Mouse (Mus musculus) thymus, postnatal 0 days (tissue): ENCODE measurements around the gene Msantd2. TPM values are rescaled to one million over a fixed set of nuclear protein-coding genes. Genes with fewer than 3 reads are reported as not detected.

Experiments
- DNase-seq: peaks from one replicate; pipeline ENCODE4 v3.0.0-alpha.2; 2015; ENCODE audit warnings: low spot score
- polyA plus RNA-seq: library from polyadenylated mRNA; unstranded; fragments of >200 nt; fragmentation: Nextera tagmentation; extraction: Ambion mirVana; gene quantifications from 2 replicates; pipeline ENCODE4 v1.2.1, GENCODE M21; 2015

The Msantd2 gene
- polyA plus RNA-seq, 1 experiment from 2014 or later, result 16.7 TPM

DNA sequence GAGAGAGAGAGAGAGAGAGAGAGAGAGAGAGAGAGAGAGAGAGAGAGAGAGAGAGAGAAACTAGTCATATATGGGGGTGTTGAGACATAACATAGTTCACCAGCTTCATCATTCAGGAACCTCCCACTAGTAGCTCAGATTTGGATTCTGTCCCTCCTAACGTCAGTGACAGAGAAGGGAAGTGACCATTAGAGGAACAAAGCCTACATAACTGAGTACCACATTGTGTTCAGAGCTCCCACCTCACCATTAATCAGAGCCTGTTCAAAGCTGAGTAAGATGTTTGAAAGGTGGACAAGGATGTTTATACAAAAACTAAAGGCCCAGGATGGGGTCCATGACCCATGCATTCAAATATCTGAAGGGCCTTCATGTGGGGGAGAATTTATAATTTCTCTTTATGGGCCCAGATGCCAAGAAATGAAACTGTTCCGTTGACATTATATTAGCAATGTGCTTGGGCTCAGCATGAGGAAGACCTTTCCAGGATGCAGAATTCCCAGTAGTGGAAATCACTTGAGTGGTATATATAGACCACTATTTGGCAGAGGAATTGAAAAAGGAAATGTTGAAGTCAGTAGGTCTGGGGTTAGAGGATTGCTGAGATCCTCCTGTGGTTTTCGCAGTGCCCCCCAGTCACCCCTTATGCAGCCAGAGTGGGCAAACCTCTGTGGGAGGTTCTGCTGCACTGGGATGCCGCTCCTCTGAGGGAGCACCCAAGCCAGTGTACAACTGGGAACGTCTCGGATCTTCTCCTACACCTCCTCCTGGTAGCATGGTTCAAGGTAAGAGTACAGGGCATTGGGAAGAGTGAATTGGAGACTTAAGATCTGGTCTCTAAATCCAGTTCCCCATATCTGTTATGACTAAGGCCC lies 51.8 kb downstream of the Msantd2 start:
- DNase-seq, result no peak

DNA sequence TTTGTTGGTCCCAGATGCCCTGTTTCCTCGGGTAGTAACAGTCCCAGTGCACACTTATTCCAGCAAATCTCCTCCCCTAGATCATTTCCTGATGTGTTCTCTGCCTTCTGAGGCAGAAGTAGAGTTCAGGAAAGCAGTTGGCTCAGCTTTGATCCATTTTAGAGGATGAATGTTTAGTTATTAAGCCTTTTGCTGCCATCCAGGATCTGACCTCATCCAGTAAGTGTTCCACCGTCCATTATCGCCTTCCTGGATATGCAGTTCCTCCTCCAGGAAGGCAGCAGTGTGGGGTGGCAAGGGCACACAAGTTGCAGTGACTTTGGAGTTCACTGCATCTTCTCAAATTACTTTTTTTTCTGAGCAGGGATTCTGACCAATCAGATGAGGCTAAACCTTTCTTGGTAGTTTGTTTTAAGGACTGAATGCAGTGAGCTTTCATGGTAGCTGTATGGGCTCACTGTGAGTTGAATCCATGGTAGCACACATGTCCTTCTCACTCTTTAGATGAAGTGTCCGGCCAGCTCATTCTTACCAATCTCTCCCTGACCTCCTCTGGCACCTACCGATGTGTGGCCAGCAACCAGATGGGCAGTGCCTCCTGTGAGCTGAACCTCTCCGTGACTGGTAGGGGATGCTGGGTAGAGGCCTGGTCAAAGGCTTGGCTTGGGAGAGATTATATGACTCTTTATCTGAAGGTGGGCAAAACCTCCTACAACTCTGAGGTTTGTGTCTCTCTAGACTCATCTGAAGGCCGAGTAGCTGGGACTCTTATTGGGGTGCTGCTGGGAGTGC lies 52.9 kb downstream of the Msantd2 start:
- DNase-seq, result no peak

DNA sequence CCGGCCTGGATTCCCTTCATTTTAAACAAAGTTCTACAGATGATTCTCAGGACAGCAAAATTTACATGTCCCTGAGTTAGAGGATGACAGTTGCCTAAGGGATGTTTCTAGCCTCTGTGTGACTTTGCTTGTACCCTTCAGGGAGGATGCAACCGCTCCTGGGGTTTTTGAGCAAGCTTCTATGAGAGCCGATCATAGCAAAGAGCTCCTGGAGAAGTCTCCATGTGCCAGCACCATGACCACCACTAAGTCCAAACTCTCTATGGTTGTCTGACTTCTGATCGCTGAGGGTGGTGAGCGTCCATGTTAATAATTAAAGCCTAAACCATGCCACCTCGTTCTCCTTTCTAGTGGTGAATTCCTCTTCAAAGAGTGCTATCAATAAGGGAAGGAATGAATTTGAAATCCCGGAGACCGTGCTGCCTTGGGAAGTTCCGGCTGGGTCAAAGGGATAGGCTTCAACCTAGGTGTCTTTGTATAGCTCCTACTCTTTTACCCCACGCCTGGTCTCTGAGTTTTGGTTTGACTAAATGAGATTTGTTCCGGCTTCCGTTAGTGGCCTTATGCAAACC lies 54.8 kb downstream of the Msantd2 start:
- no peak for DNase-seq

DNA sequence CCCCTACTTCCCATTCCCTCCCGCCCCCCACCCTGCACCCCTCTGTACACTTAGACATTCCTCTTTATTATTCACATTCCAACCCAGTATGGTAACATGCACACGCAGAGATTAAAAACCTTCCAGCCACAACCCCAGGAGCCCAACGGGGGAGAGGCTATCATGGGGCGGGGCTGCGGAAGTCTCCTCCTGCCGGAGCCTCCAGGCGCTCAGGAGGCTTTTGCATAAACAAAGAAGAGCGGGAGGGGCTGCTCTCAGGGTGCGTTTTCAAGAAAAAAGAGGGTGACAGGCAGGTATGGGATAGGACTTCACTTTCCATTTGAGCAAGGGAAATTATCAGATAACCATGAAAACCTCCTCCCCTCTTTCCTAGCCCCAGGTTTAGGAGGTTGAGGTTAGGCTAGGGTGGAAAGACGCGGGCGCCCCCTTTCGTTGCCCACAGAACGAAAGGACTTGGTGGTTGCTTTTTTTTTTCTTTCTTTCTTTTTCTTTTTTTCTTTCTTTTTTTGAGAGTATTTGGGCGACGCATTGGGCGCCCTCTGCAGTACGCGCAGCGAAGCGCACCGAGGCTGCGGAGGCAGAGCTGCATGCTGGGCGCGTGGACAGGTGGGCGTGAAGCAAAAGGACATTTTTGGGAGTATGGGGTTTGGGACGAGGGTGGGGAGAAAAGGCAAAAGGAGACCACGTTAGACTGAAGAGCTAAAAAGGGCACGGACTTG lies 55.5 kb downstream of the Msantd2 start:
- peak; percentile 68 for DNase-seq

DNA sequence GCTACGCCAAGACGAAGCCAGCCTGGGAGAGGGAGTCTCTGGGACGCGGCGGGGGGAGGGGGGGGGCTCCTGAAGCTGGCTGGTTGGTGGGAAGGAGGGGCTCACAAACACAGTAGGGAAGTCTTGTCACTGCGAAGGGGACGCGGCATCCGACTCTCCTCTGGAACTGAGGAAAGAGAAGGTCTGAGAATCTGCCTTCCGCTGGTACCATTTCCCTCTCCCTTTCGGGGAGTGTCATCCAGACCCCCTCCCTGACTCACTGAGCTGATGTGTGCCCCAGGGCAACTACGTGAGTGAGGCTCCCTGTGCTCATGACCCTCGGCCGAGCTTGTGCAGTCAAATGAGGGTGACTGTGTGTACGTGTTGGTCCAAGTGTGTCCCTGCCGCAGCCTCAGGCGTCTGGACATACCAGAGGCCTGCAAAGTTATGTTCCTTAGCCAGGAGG lies 56.1 kb downstream of the Msantd2 start:
- no peak for DNase-seq

DNA sequence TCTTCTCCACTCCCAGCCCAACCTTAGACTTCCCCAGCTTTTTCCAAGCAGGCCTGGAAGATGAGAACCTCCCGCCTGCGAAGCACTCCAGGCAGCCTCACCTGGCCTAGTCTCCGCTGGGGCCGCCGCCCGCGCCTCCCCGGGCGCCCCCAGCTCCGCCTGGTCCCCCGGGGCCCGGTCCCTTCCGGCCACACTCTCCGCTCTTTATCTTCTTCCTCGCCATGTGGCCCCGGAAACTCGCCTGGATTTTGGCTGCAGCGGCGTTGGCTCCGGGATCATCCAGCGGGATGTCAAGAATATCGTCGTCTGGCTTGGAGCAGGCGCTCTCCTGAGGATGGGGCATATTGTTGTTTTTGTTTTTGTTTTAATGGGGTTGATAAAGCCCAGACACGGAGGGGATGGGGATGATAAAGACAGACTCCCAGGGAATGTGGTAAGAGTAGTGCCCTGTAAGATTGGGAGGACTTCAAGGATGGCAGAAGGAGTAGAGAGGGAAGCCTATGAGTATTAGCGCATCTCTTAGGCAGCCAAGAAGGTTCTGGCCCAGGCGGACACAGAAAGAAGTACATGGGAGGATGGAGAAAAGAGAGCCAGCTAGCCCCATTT lies 56.8 kb downstream of the Msantd2 start:
- no peak for DNase-seq

DNA sequence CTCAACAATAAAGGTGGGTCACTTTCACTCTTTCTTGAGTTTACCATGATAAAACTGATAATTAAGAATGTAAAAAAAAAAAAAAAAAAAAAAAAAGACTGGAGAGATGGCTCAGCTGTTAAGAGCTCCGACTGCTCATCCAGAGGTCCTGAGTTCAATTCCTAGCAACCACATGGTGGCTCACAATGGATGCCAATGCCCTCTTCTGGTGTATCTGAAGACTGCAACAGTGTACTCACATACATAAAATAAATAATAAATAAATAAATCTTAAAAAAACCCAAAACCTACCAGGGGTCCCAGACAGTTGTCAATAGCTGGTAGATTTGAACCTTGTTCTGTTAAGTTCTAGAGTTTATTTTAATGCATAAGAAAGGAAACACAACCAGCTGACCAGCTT lies 57.8 kb downstream of the Msantd2 start:
- no peak for DNase-seq

DNA sequence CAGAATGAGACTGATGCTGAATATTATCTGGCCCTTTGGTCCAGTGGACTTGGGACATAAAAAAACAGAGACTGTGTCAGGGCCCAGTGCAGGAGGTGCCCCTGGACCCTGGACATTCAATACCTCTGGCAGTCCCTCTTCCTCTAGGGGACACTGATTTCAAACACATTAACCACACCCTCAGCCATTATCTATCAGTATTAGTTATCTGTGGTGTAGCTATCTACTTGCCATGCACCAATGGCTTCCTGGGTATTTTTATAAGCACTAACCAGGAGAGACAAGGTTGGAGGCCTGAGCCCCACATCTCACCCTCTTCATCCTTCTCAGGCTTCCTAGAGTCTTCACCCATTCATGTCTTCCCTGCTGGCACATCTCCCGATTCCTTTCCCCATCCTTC lies 61.3 kb downstream of the Msantd2 start:
- no peak for DNase-seq

DNA sequence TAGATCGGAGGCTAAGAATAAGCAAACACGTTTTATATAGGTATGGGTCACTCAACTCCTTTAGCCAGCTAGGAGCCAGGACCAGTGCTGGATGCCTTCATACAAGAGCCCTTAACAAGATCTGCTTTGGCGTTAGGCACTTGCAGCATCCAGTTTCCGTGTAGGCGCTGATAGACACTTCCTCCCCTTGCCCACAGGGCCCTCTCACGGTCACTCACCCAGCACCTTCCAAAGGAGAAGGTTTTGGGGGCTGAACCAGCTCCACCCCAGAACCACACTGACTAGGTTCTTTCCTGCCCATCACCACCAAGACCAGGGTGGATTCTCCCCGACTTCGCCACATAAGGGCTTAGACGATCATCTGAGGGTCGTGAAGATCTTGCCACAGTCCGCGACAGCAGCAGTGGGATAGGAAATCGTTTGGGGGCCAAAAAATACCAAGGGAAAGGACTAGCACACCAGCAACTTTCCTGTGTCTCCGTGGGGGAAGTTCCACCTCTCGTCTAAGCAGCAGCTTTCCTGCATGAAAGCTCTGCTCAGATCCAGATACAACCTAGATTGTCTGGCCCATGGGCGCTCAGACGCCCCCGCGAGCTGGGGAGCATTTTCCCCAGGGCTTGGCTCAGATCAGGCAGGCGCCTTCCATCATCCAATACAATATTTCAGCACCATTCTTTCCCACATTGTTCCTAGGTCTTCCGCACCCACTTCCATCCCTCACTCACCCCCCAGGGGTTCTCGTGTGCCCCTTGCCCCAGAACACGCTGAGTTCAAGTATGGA lies 62.8 kb downstream of the Msantd2 start:
- DNase-seq, result peak; percentile 6

DNA sequence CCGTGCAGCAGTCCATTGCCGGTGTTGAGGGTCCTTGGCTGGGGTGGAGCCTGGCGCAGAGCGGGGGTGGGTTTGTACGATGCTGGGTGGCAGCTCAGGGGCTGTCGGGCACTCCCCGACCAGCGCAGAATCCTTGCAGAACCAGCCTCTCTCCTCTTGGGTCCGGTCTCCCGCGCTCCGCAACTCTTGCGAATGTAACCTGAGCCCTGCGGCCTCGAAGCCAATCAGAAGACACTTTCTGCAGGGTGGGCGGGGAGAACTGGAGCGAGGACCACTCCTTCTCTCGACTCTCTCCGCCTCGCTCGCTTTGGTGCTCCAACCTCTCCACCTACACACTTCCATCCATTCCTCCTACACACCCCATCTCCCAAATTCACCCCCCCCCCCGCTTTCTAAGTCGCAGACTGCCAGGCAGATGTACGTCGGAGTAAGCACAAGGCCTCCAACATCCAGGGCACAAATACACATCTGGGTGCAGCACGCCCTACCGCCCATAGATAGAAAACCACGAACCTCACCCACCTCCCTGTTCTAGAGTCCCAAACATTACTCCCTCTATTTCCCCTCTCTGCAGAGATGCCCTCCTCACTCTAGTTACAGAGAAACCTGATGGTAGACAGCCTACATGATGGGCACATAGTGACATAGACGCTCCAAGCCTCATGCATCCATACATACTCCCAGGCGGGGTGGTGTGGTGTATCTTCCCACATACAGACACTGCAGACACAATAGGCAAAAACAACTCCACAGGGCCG lies 63.6 kb downstream of the Msantd2 start, which contains the start of gene Nrgn:
Gene Nrgn (minus strand): TSS at position 369 of the 758 bp plus-strand sequence.
- DNase-seq, result peak; percentile 71

DNA sequence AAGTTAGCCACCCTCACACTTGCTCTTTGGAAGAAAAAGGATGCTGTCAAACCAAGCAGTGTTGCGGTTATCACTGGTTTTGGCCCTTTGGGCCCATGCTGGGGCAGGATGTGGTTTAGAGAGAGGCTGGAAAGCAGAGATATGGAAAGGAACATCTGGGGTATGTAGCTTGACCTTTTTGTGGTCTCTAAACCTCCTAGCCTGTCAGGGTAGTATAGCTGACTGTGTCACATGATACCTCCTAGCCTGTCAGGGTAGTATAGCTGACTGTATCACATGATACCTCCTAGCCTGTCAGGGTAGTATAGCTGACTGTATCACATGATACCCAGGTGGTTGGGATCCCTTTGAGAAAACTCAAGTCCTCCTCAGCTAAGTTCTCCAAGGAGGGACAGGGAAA lies 65.2 kb downstream of the Msantd2 start:
- peak; percentile 37 for DNase-seq

DNA sequence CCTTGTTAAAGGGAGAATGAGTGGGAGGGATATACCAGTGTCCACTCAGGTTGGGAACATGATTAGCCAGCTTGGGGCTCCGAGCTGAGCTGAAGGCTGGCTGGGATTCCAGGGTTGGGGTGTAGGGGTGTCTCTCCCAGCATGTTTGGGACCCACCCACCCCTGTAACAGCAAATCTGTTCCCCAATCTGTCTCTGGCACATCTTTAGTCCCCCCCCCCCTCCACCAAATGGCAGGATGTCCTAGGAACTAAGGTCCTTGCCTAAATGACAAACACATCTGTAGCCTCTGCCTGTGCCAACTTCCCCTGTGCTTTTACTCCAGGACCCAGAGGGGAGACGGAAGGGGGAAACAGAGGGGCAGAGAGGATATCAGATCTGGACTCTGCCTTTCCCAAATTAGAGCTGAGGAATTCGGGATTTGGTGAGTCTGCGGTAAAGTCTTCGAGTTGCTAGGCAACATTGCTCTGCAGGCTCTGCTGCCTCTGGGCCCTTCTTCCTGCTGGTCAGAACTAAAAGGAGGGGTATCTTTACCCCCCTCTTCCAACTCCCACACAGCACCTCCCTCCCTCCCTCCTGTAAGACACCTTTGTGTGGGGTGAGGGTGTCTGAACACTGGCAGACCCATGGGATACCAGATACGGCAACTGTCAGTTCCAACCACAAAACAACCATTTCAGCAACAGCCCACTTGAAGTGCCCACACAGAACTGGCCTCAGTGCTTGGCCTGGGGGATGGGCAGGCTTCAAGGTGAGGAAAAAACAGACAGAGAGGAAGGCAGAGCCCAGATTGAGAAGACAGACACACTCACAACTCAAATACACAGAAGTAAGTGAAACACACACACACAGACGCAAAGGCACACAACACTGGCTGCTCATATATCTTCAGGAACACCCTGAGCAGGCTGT lies 66.0 kb downstream of the Msantd2 start, which contains the start of gene Siae:
Gene Siae (plus strand): TSS at position 861 of the 911 bp plus-strand sequence.
- DNase-seq, result peak; percentile 2

DNA sequence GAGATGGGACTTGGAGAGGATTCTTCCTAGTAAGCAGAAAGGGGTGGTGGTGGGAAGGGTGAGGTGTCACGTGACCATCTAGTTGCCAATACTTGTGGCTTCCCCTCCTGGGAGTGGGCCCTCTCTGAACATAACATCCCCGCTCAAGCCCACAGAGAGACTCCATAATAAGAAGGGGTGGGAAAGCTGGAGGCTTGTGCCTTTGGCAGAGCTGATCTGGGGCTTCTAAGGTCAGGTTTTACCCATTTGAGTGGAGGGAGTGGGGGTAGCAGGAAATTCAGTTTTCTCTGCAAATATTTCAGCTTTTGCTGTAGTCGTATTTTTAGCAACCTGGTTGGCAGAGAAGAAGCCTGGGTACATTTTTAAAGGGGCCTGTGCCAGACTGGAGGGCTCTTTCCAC lies 67.2 kb downstream of the Msantd2 start:
- no peak for DNase-seq

DNA sequence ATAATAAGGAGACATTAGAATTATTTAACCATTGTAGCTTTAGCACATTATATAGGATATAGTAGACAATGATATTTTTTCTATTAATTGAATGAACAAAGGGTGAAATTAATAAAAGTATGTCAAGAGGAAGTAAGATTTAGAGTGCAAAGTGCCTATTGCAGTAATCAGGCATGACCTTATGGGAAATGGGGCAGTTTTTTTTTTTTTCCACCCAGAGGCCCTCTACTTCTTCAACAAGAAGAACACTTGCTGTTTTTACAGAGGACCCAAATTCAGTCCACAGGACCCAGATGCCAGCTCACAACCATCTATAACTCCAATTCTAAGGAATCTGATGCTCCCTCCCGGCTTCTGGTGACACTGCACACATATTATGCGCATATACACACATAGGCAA lies 71.5 kb downstream of the Msantd2 start:
- no peak for DNase-seq

DNA sequence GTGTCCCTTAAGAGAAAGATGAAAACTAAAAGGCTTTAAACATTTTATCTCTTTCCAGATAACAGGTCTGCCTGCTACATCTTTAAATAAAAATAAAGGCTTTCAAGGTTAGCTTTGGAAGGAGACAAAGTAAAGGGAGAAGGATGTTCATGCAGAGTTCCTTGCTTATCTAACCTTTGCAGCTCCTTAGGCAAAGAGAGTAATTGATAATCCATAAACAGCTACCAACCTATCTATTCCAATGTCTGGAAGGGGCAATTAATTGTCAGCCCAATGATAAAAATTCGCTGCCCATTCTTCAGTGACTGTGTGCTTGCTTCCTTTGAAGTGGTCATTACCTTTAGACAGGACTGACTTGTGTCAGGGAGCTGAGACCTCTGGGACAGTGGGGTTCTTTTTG lies 74.7 kb downstream of the Msantd2 start:
- DNase-seq, result no peak

DNA sequence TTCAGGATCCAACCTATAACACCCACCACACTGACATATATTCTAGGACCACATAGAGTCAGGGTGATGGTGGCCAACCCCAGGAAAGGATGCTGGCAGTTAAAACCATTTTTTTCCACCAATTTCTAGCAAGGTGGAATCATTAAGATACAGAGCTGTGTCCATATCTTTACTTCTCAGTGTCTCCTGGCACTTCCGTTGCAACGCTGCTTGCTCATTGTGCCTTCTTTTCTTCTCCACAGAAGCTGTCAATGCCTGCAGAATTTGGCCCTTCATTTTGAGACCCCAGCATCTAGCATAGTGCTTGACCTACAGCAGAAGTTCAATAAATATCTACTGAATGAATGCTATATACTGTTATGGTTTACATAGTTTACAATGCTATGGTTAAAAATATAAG lies 77.9 kb downstream of the Msantd2 start:
- no peak for DNase-seq

DNA sequence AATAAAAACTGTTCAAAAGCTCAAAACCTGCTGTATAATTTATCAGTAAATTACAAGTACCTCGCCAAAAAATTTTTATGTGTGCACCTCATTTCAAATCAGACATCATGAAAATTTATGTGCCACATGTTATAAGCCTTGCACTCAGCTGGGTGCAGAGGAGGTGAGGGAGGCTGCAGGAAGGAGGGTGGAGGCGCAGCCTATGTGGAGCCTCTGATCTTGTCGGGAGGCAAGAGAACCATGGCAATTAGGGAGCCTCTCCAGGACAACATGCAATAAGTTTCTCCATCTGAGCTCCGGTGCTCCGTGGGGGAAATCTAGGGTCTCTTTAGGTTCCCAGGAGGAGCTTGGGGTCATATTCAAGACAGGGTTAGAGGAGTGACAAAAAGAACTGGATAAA lies 78.3 kb downstream of the Msantd2 start:
- DNase-seq, result no peak
